In genomic region chr2:13938118-13938517, GRCm38 (mm10) we compare ENCODE assay signal across 9 mouse cellular contexts.
DNase-seq lines count a peak whose midpoint lies in the region; ATAC-seq and TF ChIP-seq lines count a peak whose summit lies in the region.
"Had no signal": no experiment of that assay in that cellular context is flagged by ENCODE, and none has a peak within 500 bp of the region (broad histone marks: within the 10 kb centered on the region; RNA-seq: fewer than 3 reads in every experiment).

No protein-coding gene starts in this region.

- WGBS in midbrain, embryonic 11.5 days, result 63% methylated on average over 2 of the region's 2 CpGs
- 57% methylated on average over 2 of the region's 2 CpGs for whole genome bisulfite sequencing in midbrain, embryonic 16.5 days

- H3K27ac ChIP-seq in gastrocnemius, adult 2 months, result no peak overlapping the region
- no peak overlapping the region for H3K27ac ChIP-seq in midbrain, embryonic 11.5 days (ENCODE audit: low read depth, low read length)
- H3K27ac ChIP-seq in midbrain, embryonic 16.5 days (ENCODE audit: low read length), result no peak overlapping the region

- H3K4me2 ChIP-seq in midbrain, embryonic 11.5 days, result no peak overlapping the region
- no peak overlapping the region for H3K4me2 ChIP-seq in midbrain, embryonic 16.5 days (ENCODE audit: low read length)

- ATAC-seq in midbrain, embryonic 11.5 days (ENCODE audit: low FRiP score), result no peak
- ATAC-seq in midbrain, embryonic 16.5 days, result no peak
- ATAC-seq: forebrain, embryonic 16.5 days had no signal

- no peak overlapping the region for H3K4me3 ChIP-seq in gastrocnemius, adult 2 months
- H3K4me3 ChIP-seq in midbrain, embryonic 11.5 days (ENCODE audit: low read depth, low read length), result no peak overlapping the region
- H3K4me3 ChIP-seq in midbrain, embryonic 16.5 days (ENCODE audit: low read depth, low read length), result no peak overlapping the region

- intact Hi-C loops in gastrocnemius, adult 2 months (cut with DNase I), result no loop called here

- H3K36me3 ChIP-seq in midbrain, embryonic 11.5 days (ENCODE audit: control insufficient read depth, insufficient read depth, low read length), result no peaks in the 10 kb centered on the region
- no peaks in the 10 kb centered on the region for H3K36me3 ChIP-seq in midbrain, embryonic 16.5 days (ENCODE audit: control insufficient read depth, insufficient read depth, low read length)
- H3K36me3 ChIP-seq in splenic B cell, adult 2 months (ENCODE audit: control insufficient read depth, insufficient read depth, low read length, poor library complexity, severe bottlenecking), result no peaks in the 10 kb centered on the region

- H3K9ac ChIP-seq in midbrain, embryonic 11.5 days (ENCODE audit: low read length), result no peak overlapping the region
- no peak overlapping the region for H3K9ac ChIP-seq in midbrain, embryonic 16.5 days (ENCODE audit: low read depth, low read length)

- TF ChIP-seq CTCF in gastrocnemius, adult 2 months (IDR thresholded peaks at IDR 0.05), result peak; percentile 33; the same call in 1 of the 2 replicates
- peak; percentile 54; the same call in 1 of the 2 replicates for TF ChIP-seq CTCF in brain, embryonic 14.5 days (IDR thresholded peaks at IDR 0.05; ENCODE audit: borderline replicate concordance, extremely low read depth, insufficient read depth, insufficient read length)

- H3K9me3 ChIP-seq in midbrain, embryonic 11.5 days (ENCODE audit: control insufficient read depth, low read length), result no peaks in the 10 kb centered on the region
- H3K9me3 ChIP-seq in midbrain, embryonic 16.5 days (replicated peaks; ENCODE audit: control insufficient read depth, low read length, poor library complexity, severe bottlenecking), result no peaks in the 10 kb centered on the region

- H3K4me1 ChIP-seq in midbrain, embryonic 11.5 days (ENCODE audit: control insufficient read depth, insufficient read depth, low read length), result no peaks in the 10 kb centered on the region
- 0 out of 2 replicates have a peak, but pooled peaks cover 3% of the 10 kb centered on the region for H3K4me1 ChIP-seq in midbrain, embryonic 16.5 days (ENCODE audit: control insufficient read depth, insufficient read depth, low read length)

- no peak for DNase-seq in gastrocnemius, adult 2 months
- DNase-seq in gastrocnemius, adult 8-10 months (ENCODE audit: low spot score in 2 of 2), result no peak
- DNase-seq in midbrain, embryonic 11.5 days (ENCODE audit: low spot score, missing footprints), result peak; percentile 82
- peak; percentile 44 for DNase-seq in brain, embryonic 14.5 days (ENCODE audit: low read depth)
- DNase-seq in splenic B cell, adult 2 months (ENCODE audit: low read depth, low spot score), result peak; percentile 38
- no peak for DNase-seq in cerebellum, adult 11-12 months
- DNase-seq in Muller cell, postnatal 12 days (ENCODE audit: inconsistent ontology term), result no peak

- TF ChIP-seq POLR2A in brain, embryonic 14.5 days (IDR thresholded peaks at IDR 0.05; ENCODE audit: borderline replicate concordance, extremely low read depth, insufficient read depth, insufficient read length, poor library complexity, severe bottlenecking), result no peak

- H3K27me3 ChIP-seq in midbrain, embryonic 11.5 days (ENCODE audit: control insufficient read depth, insufficient read depth, low read length), result no peaks in the 10 kb centered on the region
- no peaks in the 10 kb centered on the region for H3K27me3 ChIP-seq in midbrain, embryonic 16.5 days (ENCODE audit: control insufficient read depth, insufficient read depth, low read depth, low read length)
- H3K27me3 ChIP-seq in splenic B cell, adult 2 months (ENCODE audit: control insufficient read depth, insufficient read depth, low read length, poor library complexity, severe bottlenecking), result no peaks in the 10 kb centered on the region

Comparison
In these comparisons a context has a peak if more than half of its experiments do, and no peak if none do; other contexts are left out.
1. DNase-seq: peak in midbrain, embryonic 11.5 days (single experiment), brain, embryonic 14.5 days (single experiment) and splenic B cell, adult 2 months (single experiment); none in gastrocnemius, adult 2 months (single experiment), gastrocnemius, adult 8-10 months (0 of 2), cerebellum, adult 11-12 months (single experiment) and Muller cell, postnatal 12 days (single experiment).